Mouse (Mus musculus) lung, postnatal 0 days (tissue): ENCODE results near the gene Mtrf1l. TPM values are rescaled to one million over a fixed set of nuclear protein-coding genes. Genes with fewer than 3 reads are reported as not detected.
A peak's percentile ranks its signal among the peaks of the same experiment; 100 is the strongest.

Source experiments
- ATAC-seq: fragments of 200-750 bp; cut with Nextera tagmentation; 2 replicates; pipeline ENCODE4 v1.8.0; 2017; ENCODE audit warnings: moderate library complexity
- DNase-seq: peaks from one replicate; pipeline ENCODE4 v3.0.0-alpha.2; 2016; ENCODE audit warnings: low spot score
- H3K27ac ChIP-seq: fragments of 300-500 bp; sonication (generic); 2 replicates; pipeline ENCODE4 v1.5.1; 2014; ENCODE audit warnings: antibody characterized with exemption, mild to moderate bottlenecking, low read length, mixed read lengths
- H3K27me3 ChIP-seq: fragments of 300-500 bp; sonication (generic); replicated peaks from 2 replicates; pipeline ENCODE4 v1.6.1; 2014; ENCODE audit warnings: low read length, mixed read lengths; ENCODE audit not compliant: insufficient read depth
- H3K36me3 ChIP-seq: fragments of 300-500 bp; sonication (generic); 2 replicates; pipeline ENCODE4 v1.6.1; 2014; ENCODE audit warnings: low read length, mixed read lengths; ENCODE audit not compliant: insufficient read depth
- H3K4me1 ChIP-seq: fragments of 300-500 bp; sonication (generic); 2 replicates; pipeline ENCODE4 v1.6.1; 2014; ENCODE audit warnings: antibody characterized with exemption, low read depth, low read length, mixed read lengths; ENCODE audit not compliant: insufficient read depth
- H3K4me2 ChIP-seq: fragments of 300-500 bp; sonication (generic); replicated peaks from 2 replicates; pipeline ENCODE4 v1.6.1; 2014; ENCODE audit warnings: low read depth, mild to moderate bottlenecking, low read length, moderate library complexity, mixed read lengths
- H3K4me3 ChIP-seq: fragments of 300-500 bp; sonication (generic); 2 replicates; pipeline ENCODE4 v1.5.1; 2014; ENCODE audit warnings: low read depth, low read length
- H3K9ac ChIP-seq: fragments of 300-500 bp; sonication (generic); replicated peaks from 2 replicates; pipeline ENCODE4 v1.6.1; 2014; ENCODE audit warnings: low read depth, mild to moderate bottlenecking
- H3K9me3 ChIP-seq: fragments of 300-500 bp; sonication (generic); 2 replicates; pipeline ENCODE4 v1.6.1; 2016; ENCODE audit warnings: low read length, mixed read lengths
- CTCF ChIP-seq: IDR thresholded peaks from 2 replicates; pipeline ENCODE4 v1.5.1; 2016; ENCODE audit warnings: antibody characterized with exemption, mild to moderate bottlenecking
- EP300 ChIP-seq: IDR thresholded peaks from 2 replicates; pipeline ENCODE4 v1.6.1; 2016; ENCODE audit warnings: antibody characterized with exemption, mild to moderate bottlenecking, control low read depth
- WGBS: fragments of 180-500 bp; shearing (Covaris S2); extraction: QIAGEN DNeasy Blood & Tissue Kit; methylation state at CpG from one replicate; pipeline ENCODE4 v1.1.7; 2014; 5-methylcytosine and 5-hydroxymethylcytosine counted together
- polyA plus RNA-seq: library from polyadenylated mRNA; unstranded; fragments of >200 nt; fragmentation: Nextera tagmentation; extraction: Ambion mirVana; gene quantifications from 2 replicates; pipeline ENCODE4 v1.2.1, GENCODE M21; 2015

The Mtrf1l gene
- polyA plus RNA-seq, 1 experiment from 2014 or later, result 13.1 TPM

GRCm38 (mm10) chr10:5806996-5807395, 16.7 kb downstream of the Mtrf1l start:
- no peak for DNase-seq
- 34% methylated on average over 4 of the region's 4 CpGs for WGBS
- Histone ChIP-seq H3K4me3 (no peak overlapping the region), H3K9me3 (no peaks in the 10 kb centered on the region), H3K9ac (no peak overlapping the region), H3K27me3 (no peaks in the 10 kb centered on the region), H3K36me3 (no peaks in the 10 kb centered on the region), H3K4me1 (peaks cover 13% of the 10 kb centered on the region; the same call in 1 of the 2 replicates), H3K27ac (0 out of 2 replicates have a peak overlapping the region, but pooled peaks have one; percentile 39), H3K4me2 (no peak overlapping the region)
- no peak for ATAC-seq
- TF ChIP-seq EP300 (no peak), CTCF (no peak)

GRCm38 (mm10) chr10:5806416-5806815, 17.3 kb downstream of the Mtrf1l start:
- Histone ChIP-seq H3K27ac (peak overlapping the region; percentile 72), H3K9ac (0 out of 2 replicates have a peak overlapping the region, but pooled peaks have one; percentile 20), H3K27me3 (no peaks in the 10 kb centered on the region), H3K4me3 (peak overlapping the region; percentile 68), H3K4me2 (peak overlapping the region; percentile 100), H3K9me3 (no peaks in the 10 kb centered on the region), H3K36me3 (0 out of 2 replicates have a peak, but pooled peaks cover 1% of the 10 kb centered on the region), H3K4me1 (peaks cover 13% of the 10 kb centered on the region; the same call in 1 of the 2 replicates)
- TF ChIP-seq CTCF (no peak), EP300 (no peak)
- 6% methylated on average over 8 of the region's 8 CpGs for WGBS
- DNase-seq (peak; percentile 32), ATAC-seq (no peak)

- Histone ChIP-seq H3K27me3 (no peaks in the 10 kb centered on the region), H3K36me3 (0 out of 2 replicates have a peak, but pooled peaks cover 6% of the 10 kb centered on the region), H3K4me1 (peaks cover 13% of the 10 kb centered on the region; the same call in 1 of the 2 replicates), H3K27ac (peak overlapping the region; percentile 72), H3K4me2 (peak overlapping the region; percentile 100), H3K9ac (0 out of 2 replicates have a peak overlapping the region, but pooled peaks have one; percentile 20), H3K9me3 (no peaks in the 10 kb centered on the region), H3K4me3 (peak overlapping the region; percentile 68)
- ATAC-seq, result peak; percentile 92
- under 1% methylated on average over 43 of the region's 43 CpGs for WGBS
- TF ChIP-seq CTCF, result no peak
- TF ChIP-seq EP300, result no peak
- DNase-seq, result peak; percentile 99
Measured at GRCm38 (mm10) chr10:5805731-5806307, 17.9 kb downstream of the Mtrf1l start.

GRCm38 (mm10) chr10:5805243-5805730, 18.4 kb downstream of the Mtrf1l start, which contains the start of gene Fbxo5:
Gene Fbxo5, minus strand, starts transcription at chr10:5805600.
- H3K27ac ChIP-seq, result peak within 1 kb of the TSS; percentile 72
- peaks cover 13% of the 10 kb centered on the region; the same call in 1 of the 2 replicates for H3K4me1 ChIP-seq
- WGBS, result under 1% methylated on average over 41 of the region's 42 CpGs
- no peaks in the 10 kb centered on the region for H3K9me3 ChIP-seq
- DNase-seq, result peak; percentile 99
- H3K4me3 ChIP-seq, result peak within 1 kb of the TSS; percentile 68
- no peaks in the 10 kb centered on the region for H3K27me3 ChIP-seq
- peak; percentile 96 for ATAC-seq
- peak within 1 kb of the TSS; percentile 20; the same call in 1 of the 2 replicates for H3K9ac ChIP-seq
- no peak for TF ChIP-seq CTCF
- TF ChIP-seq EP300, result no peak
- peaks cover 6% of the 10 kb centered on the region; the same call in 1 of the 2 replicates for H3K36me3 ChIP-seq
- peak within 1 kb of the TSS; percentile 100 for H3K4me2 ChIP-seq

DNA sequence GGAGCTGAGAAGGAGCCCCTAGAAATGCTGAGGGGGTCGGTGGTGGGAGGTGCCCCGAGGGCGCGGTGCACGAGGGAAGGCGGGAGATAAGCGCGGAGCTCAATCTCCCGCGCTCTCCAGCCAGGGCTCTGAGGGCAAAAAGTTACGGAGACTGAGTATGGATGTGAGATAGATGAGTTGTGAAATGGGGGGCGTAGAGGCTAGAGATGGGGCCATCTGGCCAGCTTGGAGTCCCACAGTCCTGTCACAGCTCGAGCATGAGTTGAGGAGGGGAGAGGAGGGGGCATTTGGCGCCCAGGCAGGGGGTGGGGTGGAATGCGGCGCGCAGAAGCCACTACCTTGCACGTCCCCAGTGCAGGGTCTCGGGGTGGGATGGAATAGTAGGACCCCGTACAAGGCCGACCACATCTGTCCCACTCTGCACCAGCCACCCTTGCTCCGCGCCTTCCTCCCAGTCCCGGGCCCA, 19.0 kb downstream of the Mtrf1l start:
- TF ChIP-seq CTCF (no peak), EP300 (no peak)
- DNase-seq (no peak), ATAC-seq (no peak)

DNA sequence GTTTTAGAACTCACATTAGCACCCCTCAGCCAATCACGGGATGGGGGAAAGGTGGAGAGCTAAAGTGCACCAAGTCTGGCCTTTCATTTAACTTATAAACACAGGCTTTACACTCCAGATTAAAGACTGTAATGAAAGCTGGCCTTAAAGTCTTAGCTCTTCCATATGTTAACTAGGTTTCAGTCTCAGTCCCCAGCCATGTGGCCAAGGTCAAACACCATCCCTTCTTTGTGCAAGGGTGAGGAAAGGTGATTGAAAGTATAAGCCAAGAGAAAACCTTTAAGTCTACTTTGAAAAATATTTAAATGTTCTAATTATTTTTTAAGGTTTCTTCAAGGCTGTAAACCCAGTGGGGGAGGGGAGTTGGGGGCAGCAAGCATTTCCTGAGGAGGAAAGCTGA, 20.0 kb downstream of the Mtrf1l start:
- DNase-seq (no peak), ATAC-seq (no peak)
- H3K36me3 ChIP-seq, result peaks cover 11% of the 10 kb centered on the region; the same call in 1 of the 2 replicates
- 0 out of 2 replicates have a peak overlapping the region, but pooled peaks have one; percentile 12 for H3K9ac ChIP-seq
- H3K27me3 ChIP-seq, result no peaks in the 10 kb centered on the region
- 3% methylated on average over 1 of the region's 1 CpGs for WGBS
- H3K27ac ChIP-seq, result no peak overlapping the region
- H3K4me1 ChIP-seq, result peaks cover 13% of the 10 kb centered on the region; the same call in 1 of the 2 replicates
- no peak for TF ChIP-seq EP300
- no peak for TF ChIP-seq CTCF
- H3K4me2 ChIP-seq, result no peak overlapping the region; the same call in 1 of the 2 replicates
- no peaks in the 10 kb centered on the region for H3K9me3 ChIP-seq
- no peak overlapping the region; the same call in 1 of the 2 replicates for H3K4me3 ChIP-seq

More for the DNA sequence above, 19.0 kb downstream of the Mtrf1l start:
- no peaks in the 10 kb centered on the region for H3K9me3 ChIP-seq
- H3K27ac ChIP-seq, result no peak overlapping the region
- peaks cover 11% of the 10 kb centered on the region; the same call in 1 of the 2 replicates for H3K36me3 ChIP-seq
- H3K4me1 ChIP-seq, result peaks cover 13% of the 10 kb centered on the region; the same call in 1 of the 2 replicates
- WGBS, result under 1% methylated on average over 22 of the region's 24 CpGs
- no peaks in the 10 kb centered on the region for H3K27me3 ChIP-seq
- H3K9ac ChIP-seq, result no peak overlapping the region; the same call in 1 of the 2 replicates
- peak overlapping the region; percentile 100 for H3K4me2 ChIP-seq
- H3K4me3 ChIP-seq, result peak overlapping the region; percentile 68
